Mouse (Mus musculus): ENCODE results near the gene Lpgat1. TPM values are rescaled to one million over a fixed set of nuclear protein-coding genes. Genes with fewer than 3 reads are reported as not detected.
A peak's percentile ranks its signal among the peaks of the same experiment; 100 is the strongest.

Gene Lpgat1
- polyA plus RNA-seq, 1 experiment from 2014 or later: 31.0 TPM

GRCm38 (mm10) chr1:191709811-191710210, 7.8 kb upstream of the Lpgat1 start:
- Histone ChIP-seq H3K27ac (ENCODE audit: low read length) (no peak overlapping the region), H3K4me3 (ENCODE audit: low read depth, low read length) (no peak overlapping the region), H3K27me3 (ENCODE audit: control insufficient read depth, insufficient read depth, low read depth, low read length) (no peaks in the 10 kb centered on the region), H3K9me3 (replicated peaks; ENCODE audit: control insufficient read depth, low read length, poor library complexity, severe bottlenecking) (no peaks in the 10 kb centered on the region), H3K36me3 (ENCODE audit: control insufficient read depth, insufficient read depth, low read length) (no peaks in the 10 kb centered on the region), H3K4me2 (ENCODE audit: low read length) (no peak overlapping the region), H3K9ac (ENCODE audit: low read depth, low read length) (no peak overlapping the region), H3K4me1 (ENCODE audit: control insufficient read depth, insufficient read depth, low read length) (no peaks in the 10 kb centered on the region)
- no peak for ATAC-seq
- 86% methylated on average over 2 of the region's 2 CpGs for WGBS

- WGBS: 78% methylated on average over 4 of the region's 4 CpGs
- H3K4me1 ChIP-seq (ENCODE audit: control insufficient read depth, insufficient read depth, low read length): peaks cover 5% of the 10 kb centered on the region; the same call in 1 of the 2 replicates
- no peak overlapping the region for H3K4me2 ChIP-seq (ENCODE audit: low read length)
- no peak overlapping the region for H3K4me3 ChIP-seq (ENCODE audit: low read depth, low read length)
- H3K36me3 ChIP-seq (ENCODE audit: control insufficient read depth, insufficient read depth, low read length): no peaks in the 10 kb centered on the region
- no peaks in the 10 kb centered on the region for H3K27me3 ChIP-seq (ENCODE audit: control insufficient read depth, insufficient read depth, low read depth, low read length)
- H3K9ac ChIP-seq (ENCODE audit: low read depth, low read length): no peak overlapping the region
- H3K27ac ChIP-seq (ENCODE audit: low read length): no peak overlapping the region
- no peak for ATAC-seq
- H3K9me3 ChIP-seq (replicated peaks; ENCODE audit: control insufficient read depth, low read length, poor library complexity, severe bottlenecking): no peaks in the 10 kb centered on the region
These were observed 5.3 kb upstream of the Lpgat1 start for GRCm38 (mm10) chr1:191712224-191712838.

- peaks cover 5% of the 10 kb centered on the region; the same call in 1 of the 2 replicates for H3K4me1 ChIP-seq (ENCODE audit: control insufficient read depth, insufficient read depth, low read length)
- H3K36me3 ChIP-seq (ENCODE audit: control insufficient read depth, insufficient read depth, low read length): no peaks in the 10 kb centered on the region
- H3K27me3 ChIP-seq (ENCODE audit: control insufficient read depth, insufficient read depth, low read depth, low read length): no peaks in the 10 kb centered on the region
- H3K27ac ChIP-seq (ENCODE audit: low read length): no peak overlapping the region
- H3K9me3 ChIP-seq (replicated peaks; ENCODE audit: control insufficient read depth, low read length, poor library complexity, severe bottlenecking): no peaks in the 10 kb centered on the region
- H3K4me2 ChIP-seq (ENCODE audit: low read length): no peak overlapping the region
- H3K4me3 ChIP-seq (ENCODE audit: low read depth, low read length): no peak overlapping the region
- H3K9ac ChIP-seq (ENCODE audit: low read depth, low read length): no peak overlapping the region
- ATAC-seq: no peak
- WGBS: 90% methylated on average over 3 of the region's 3 CpGs
These were observed 3.8 kb upstream of the Lpgat1 start for GRCm38 (mm10) chr1:191713813-191714212.

- no peak overlapping the region for H3K4me2 ChIP-seq (ENCODE audit: low read length)
- H3K27me3 ChIP-seq (ENCODE audit: control insufficient read depth, insufficient read depth, low read depth, low read length): no peaks in the 10 kb centered on the region
- no peak overlapping the region for H3K27ac ChIP-seq (ENCODE audit: low read length)
- H3K9ac ChIP-seq (ENCODE audit: low read depth, low read length): no peak overlapping the region
- H3K9me3 ChIP-seq (replicated peaks; ENCODE audit: control insufficient read depth, low read length, poor library complexity, severe bottlenecking): no peaks in the 10 kb centered on the region
- H3K36me3 ChIP-seq (ENCODE audit: control insufficient read depth, insufficient read depth, low read length): no peaks in the 10 kb centered on the region
- WGBS: 85% methylated on average over 2 of the region's 2 CpGs
- no peak for ATAC-seq
- H3K4me3 ChIP-seq (ENCODE audit: low read depth, low read length): no peak overlapping the region
- H3K4me1 ChIP-seq (ENCODE audit: control insufficient read depth, insufficient read depth, low read length): peaks cover 7% of the 10 kb centered on the region
These were observed 2.5 kb upstream of the Lpgat1 start for GRCm38 (mm10) chr1:191715150-191715549.

GRCm38 (mm10) chr1:191717141-191717540, 493 bp upstream of the Lpgat1 start:
- ATAC-seq: no peak
- Histone ChIP-seq H3K9me3 (replicated peaks; ENCODE audit: control insufficient read depth, low read length, poor library complexity, severe bottlenecking) (no peaks in the 10 kb centered on the region), H3K4me2 (ENCODE audit: low read length) (peak overlapping the region; percentile 52), H3K27me3 (ENCODE audit: control insufficient read depth, insufficient read depth, low read depth, low read length) (no peaks in the 10 kb centered on the region), H3K4me3 (ENCODE audit: low read depth, low read length) (peak overlapping the region; percentile 57), H3K9ac (ENCODE audit: low read depth, low read length) (peak overlapping the region; percentile 98), H3K36me3 (ENCODE audit: control insufficient read depth, insufficient read depth, low read length) (no peaks in the 10 kb centered on the region), H3K4me1 (ENCODE audit: control insufficient read depth, insufficient read depth, low read length) (peaks cover 27% of the 10 kb centered on the region), H3K27ac (ENCODE audit: low read length) (peak overlapping the region; percentile 96)
- 0% methylated on average over 1 of the region's 1 CpGs for WGBS

- Histone ChIP-seq H3K9ac (ENCODE audit: low read depth, low read length) (peak overlapping the region; percentile 98), H3K4me1 (ENCODE audit: control insufficient read depth, insufficient read depth, low read length) (peaks cover 34% of the 10 kb centered on the region), H3K27ac (ENCODE audit: low read length) (peak overlapping the region; percentile 96), H3K9me3 (replicated peaks; ENCODE audit: control insufficient read depth, low read length, poor library complexity, severe bottlenecking) (no peaks in the 10 kb centered on the region), H3K27me3 (ENCODE audit: control insufficient read depth, insufficient read depth, low read depth, low read length) (no peaks in the 10 kb centered on the region), H3K36me3 (ENCODE audit: control insufficient read depth, insufficient read depth, low read length) (peaks cover 3% of the 10 kb centered on the region), H3K4me3 (ENCODE audit: low read depth, low read length) (peak overlapping the region; percentile 57), H3K4me2 (ENCODE audit: low read length) (peak overlapping the region; percentile 52)
- under 1% methylated on average over 73 of the region's 84 CpGs for WGBS
- peak; percentile 60 for ATAC-seq
These were observed 1.1 kb downstream of the Lpgat1 start for GRCm38 (mm10) chr1:191718522-191719281.

- peaks cover 4% of the 10 kb centered on the region for H3K36me3 ChIP-seq (ENCODE audit: control insufficient read depth, insufficient read depth, low read length)
- H3K27me3 ChIP-seq (ENCODE audit: control insufficient read depth, insufficient read depth, low read depth, low read length): no peaks in the 10 kb centered on the region
- 0 out of 2 replicates have a peak, but pooled peaks have one; percentile 7 for ATAC-seq
- peak overlapping the region; percentile 98 for H3K9ac ChIP-seq (ENCODE audit: low read depth, low read length)
- H3K9me3 ChIP-seq (replicated peaks; ENCODE audit: control insufficient read depth, low read length, poor library complexity, severe bottlenecking): no peaks in the 10 kb centered on the region
- H3K4me2 ChIP-seq (ENCODE audit: low read length): peak overlapping the region; percentile 52
- H3K4me3 ChIP-seq (ENCODE audit: low read depth, low read length): peak overlapping the region; percentile 57
- H3K4me1 ChIP-seq (ENCODE audit: control insufficient read depth, insufficient read depth, low read length): peaks cover 34% of the 10 kb centered on the region
- WGBS: 3% methylated on average over 11 of the region's 11 CpGs
- peak overlapping the region; percentile 96 for H3K27ac ChIP-seq (ENCODE audit: low read length)
These were observed 1.7 kb downstream of the Lpgat1 start for GRCm38 (mm10) chr1:191719326-191719725.

- peak overlapping the region; percentile 52 for H3K4me2 ChIP-seq (ENCODE audit: low read length)
- 41% methylated on average over 3 of the region's 3 CpGs for WGBS
- H3K27ac ChIP-seq (ENCODE audit: low read length): peak overlapping the region; percentile 33
- no peaks in the 10 kb centered on the region for H3K27me3 ChIP-seq (ENCODE audit: control insufficient read depth, insufficient read depth, low read depth, low read length)
- H3K4me3 ChIP-seq (ENCODE audit: low read depth, low read length): peak overlapping the region; percentile 57
- H3K9ac ChIP-seq (ENCODE audit: low read depth, low read length): peak overlapping the region; percentile 63
- H3K4me1 ChIP-seq (ENCODE audit: control insufficient read depth, insufficient read depth, low read length): peaks cover 36% of the 10 kb centered on the region
- H3K36me3 ChIP-seq (ENCODE audit: control insufficient read depth, insufficient read depth, low read length): peaks cover 4% of the 10 kb centered on the region
- H3K9me3 ChIP-seq (replicated peaks; ENCODE audit: control insufficient read depth, low read length, poor library complexity, severe bottlenecking): no peaks in the 10 kb centered on the region
- no peak for ATAC-seq
These were observed 2.8 kb downstream of the Lpgat1 start for GRCm38 (mm10) chr1:191720419-191720818.

GRCm38 (mm10) chr1:191722706-191723105, 5.1 kb downstream of the Lpgat1 start:
- H3K4me2 ChIP-seq (ENCODE audit: low read length): no peak overlapping the region
- H3K9ac ChIP-seq (ENCODE audit: low read depth, low read length): no peak overlapping the region
- H3K36me3 ChIP-seq (ENCODE audit: control insufficient read depth, insufficient read depth, low read length): peaks cover 4% of the 10 kb centered on the region
- ATAC-seq: no peak
- no peaks in the 10 kb centered on the region for H3K27me3 ChIP-seq (ENCODE audit: control insufficient read depth, insufficient read depth, low read depth, low read length)
- WGBS: 73% methylated on average over 4 of the region's 4 CpGs
- no peaks in the 10 kb centered on the region for H3K9me3 ChIP-seq (replicated peaks; ENCODE audit: control insufficient read depth, low read length, poor library complexity, severe bottlenecking)
- no peak overlapping the region for H3K27ac ChIP-seq (ENCODE audit: low read length)
- H3K4me3 ChIP-seq (ENCODE audit: low read depth, low read length): no peak overlapping the region
- H3K4me1 ChIP-seq (ENCODE audit: control insufficient read depth, insufficient read depth, low read length): peaks cover 33% of the 10 kb centered on the region

Data from midbrain, embryonic 16.5 days (tissue).